Mouse (Mus musculus) liver, embryonic 14.5 days (tissue): ENCODE data around the gene Rapgef1. TPM values are rescaled to one million over a fixed set of nuclear protein-coding genes. Genes with fewer than 3 reads are reported as not detected.

Experiments used
- ATAC-seq: fragments of 200-750 bp; cut with Nextera tagmentation; 2 replicates; pipeline ENCODE4 v1.8.0; 2017; ENCODE audit warnings: moderate number of reproducible peaks, mild to moderate bottlenecking, moderate library complexity; ENCODE audit not compliant: insufficient read depth
- DNase-seq, 3 experiments: peaks; one replicate each; pipeline ENCODE4 v3.0.0-alpha.2; 2012 to 2013; ENCODE audit warnings: low read depth in 3 of 3, low spot score in 3 of 3
- H3K27ac ChIP-seq: fragments of 300-500 bp; sonication (generic); 2 replicates; pipeline ENCODE4 v1.5.1; 2014; ENCODE audit warnings: moderate library complexity, mild to moderate bottlenecking, control low read depth, inconsistent platforms
- H3K27me3 ChIP-seq: fragments of 300-500 bp; sonication (generic); 2 replicates; pipeline ENCODE4 v1.6.1; 2014; ENCODE audit warnings: mild to moderate bottlenecking, low read length, moderate library complexity; ENCODE audit not compliant: control insufficient read depth, insufficient read depth
- H3K36me3 ChIP-seq: fragments of 300-500 bp; sonication (generic); replicated peaks from 2 replicates; pipeline ENCODE4 v1.6.1; 2014; ENCODE audit warnings: low read depth; ENCODE audit not compliant: control insufficient read depth, insufficient read depth
- H3K4me1 ChIP-seq, 2 experiments: fragments of 200-500 bp in 1 of 2; fragments of 300-500 bp in 1 of 2; sonication (generic) in 1 of 2; replicated peaks; 2 replicates each; pipeline ENCODE4 v1.6.1; 2012 to 2014; ENCODE audit warnings: antibody characterized with exemption in 1 of 2, inconsistent platforms in 1 of 2, low read length in 1 of 2; ENCODE audit not compliant: control insufficient read depth in 2 of 2, insufficient read depth in 2 of 2
- H3K4me2 ChIP-seq: fragments of 300-500 bp; sonication (generic); 2 replicates; pipeline ENCODE4 v1.6.1; 2014; ENCODE audit warnings: low read depth, mild to moderate bottlenecking, control low read depth, moderate library complexity
- H3K4me3 ChIP-seq, 2 experiments: fragments of 200-500 bp in 1 of 2; fragments of 300-500 bp in 1 of 2; sonication (generic) in 1 of 2; 2 replicates each; pipeline ENCODE4 v1.5.1; 2012 to 2014; ENCODE audit warnings: low read depth in 2 of 2, low read length in 2 of 2, mild to moderate bottlenecking in 2 of 2, control low read depth in 1 of 2, inconsistent platforms in 1 of 2, moderate library complexity in 1 of 2; ENCODE audit not compliant: insufficient read depth in 1 of 2
- H3K9ac ChIP-seq: fragments of 300-500 bp; sonication (generic); replicated peaks from 2 replicates; pipeline ENCODE4 v1.6.1; 2014; ENCODE audit warnings: mild to moderate bottlenecking, control low read depth, moderate library complexity
- H3K9me3 ChIP-seq: fragments of 300-500 bp; sonication (generic); 2 replicates; pipeline ENCODE4 v1.6.1; 2016; ENCODE audit warnings: low read length, mixed read lengths; ENCODE audit not compliant: control insufficient read depth
- CTCF ChIP-seq: IDR thresholded peaks from 2 replicates; pipeline ENCODE4 v1.5.1; 2016; ENCODE audit warnings: antibody characterized with exemption, low read depth, control low read depth
- EP300 ChIP-seq: IDR thresholded peaks from 2 replicates; pipeline ENCODE4 v1.6.1; 2016; ENCODE audit warnings: antibody characterized with exemption, low read depth
- WGBS: fragments of 180-500 bp; shearing (Covaris S2); extraction: QIAGEN DNeasy Blood & Tissue Kit; methylation state at CpG from one replicate; pipeline ENCODE4 v1.1.7; 2014; ENCODE audit not compliant: insufficient replicate concordance; 5-methylcytosine and 5-hydroxymethylcytosine counted together
- polyA plus RNA-seq, 2 experiments: library from polyadenylated mRNA; depleted of rRNA in 1 of 2; stranded (reverse) in 1 of 2; unstranded in 1 of 2; fragments of >200 nt; fragmentation: Nextera tagmentation in 1 of 2; extraction: Ambion mirVana in 1 of 2; gene quantifications; 2 replicates each; pipeline versions ENCODE4 v1.2.1 to v1.2.3; 2012 to 2014

The Rapgef1 gene
- polyA plus RNA-seq, 2 experiments = 3.9 to 11.1 TPM

DNA sequence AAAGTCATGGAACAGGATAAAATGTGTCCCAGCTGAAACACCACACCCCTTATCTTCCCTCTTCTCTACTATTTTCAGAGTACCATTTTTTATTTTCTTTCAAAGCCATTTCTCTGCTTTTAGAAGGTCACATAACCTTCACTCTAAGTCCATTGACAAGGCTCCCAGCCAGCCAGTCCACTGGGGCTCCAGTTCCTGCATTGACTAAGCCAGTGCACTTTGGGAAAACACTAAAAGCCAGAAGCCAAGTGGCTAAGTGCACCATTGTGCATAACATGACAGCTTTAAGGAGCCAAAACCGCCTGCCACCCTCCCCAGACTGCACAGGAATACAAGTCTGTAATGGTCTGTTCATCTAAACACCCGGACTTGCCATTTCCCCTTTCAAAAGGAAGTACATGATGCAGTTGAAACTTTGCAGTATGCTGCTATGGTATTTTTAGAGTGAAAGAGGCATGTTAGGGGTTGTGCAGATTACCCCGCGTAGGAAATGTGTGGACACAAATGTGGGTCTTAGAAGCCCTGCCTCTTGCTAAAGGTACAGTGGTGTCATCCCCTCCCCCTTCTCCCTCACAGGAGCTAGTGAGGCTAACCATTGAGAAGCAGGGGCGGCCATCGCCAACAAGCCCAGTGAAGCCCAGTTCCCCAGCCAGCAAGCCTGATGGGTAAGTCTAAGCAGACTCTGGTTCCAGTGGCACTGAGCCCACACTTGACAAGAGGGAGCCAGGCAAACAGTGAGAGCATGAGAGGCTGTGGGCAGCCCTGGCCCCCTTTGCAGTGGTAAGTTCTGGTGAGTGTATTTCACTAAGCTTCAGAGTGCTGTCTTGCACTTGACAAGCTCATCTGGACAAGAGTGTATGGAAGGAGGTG, 79.1 kb downstream of the Rapgef1 start:
- H3K36me3 ChIP-seq = peaks cover 13% of the 10 kb centered on the region
- WGBS = 58% methylated on average over 6 of the region's 6 CpGs
- DNase-seq = no peak

DNA sequence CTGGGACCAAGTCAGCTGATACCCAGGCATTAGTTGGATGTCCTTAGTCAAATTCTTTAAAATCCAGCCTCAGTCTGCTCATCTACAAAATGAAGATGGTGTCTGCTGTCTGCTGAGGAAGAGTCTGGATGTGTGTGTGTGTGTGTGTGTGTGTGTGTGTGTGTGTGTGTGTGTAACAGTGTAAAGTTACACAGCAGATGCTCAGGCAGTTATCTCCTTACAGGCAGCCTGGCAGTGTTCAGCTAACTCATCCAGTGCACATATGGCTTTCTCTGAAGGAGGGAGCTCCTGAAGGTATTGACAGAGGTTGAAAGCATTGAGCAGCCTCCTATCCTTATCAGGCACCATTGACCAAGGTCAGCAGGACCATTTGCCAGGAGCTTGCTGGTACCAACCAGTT, 81.4 kb downstream of the Rapgef1 start:
- Histone ChIP-seq H3K27ac (no peak overlapping the region), H3K36me3 (peaks cover 15% of the 10 kb centered on the region)
- no peak for ATAC-seq

More for the DNA sequence above, 79.1 kb downstream of the Rapgef1 start:
- Histone ChIP-seq H3K4me1 (peaks cover 0 to 5% of the 10 kb centered on the region in 2 experiments; a peak in 1 of 4 replicates), H3K9ac (no peak overlapping the region), H3K27me3 (no peaks in the 10 kb centered on the region), H3K9me3 (no peaks in the 10 kb centered on the region), H3K4me2 (no peak overlapping the region), H3K4me3 (no peak overlapping the region), H3K27ac (no peak overlapping the region)
- TF ChIP-seq EP300 (no peak), CTCF (no peak)
- ATAC-seq = no peak

DNA sequence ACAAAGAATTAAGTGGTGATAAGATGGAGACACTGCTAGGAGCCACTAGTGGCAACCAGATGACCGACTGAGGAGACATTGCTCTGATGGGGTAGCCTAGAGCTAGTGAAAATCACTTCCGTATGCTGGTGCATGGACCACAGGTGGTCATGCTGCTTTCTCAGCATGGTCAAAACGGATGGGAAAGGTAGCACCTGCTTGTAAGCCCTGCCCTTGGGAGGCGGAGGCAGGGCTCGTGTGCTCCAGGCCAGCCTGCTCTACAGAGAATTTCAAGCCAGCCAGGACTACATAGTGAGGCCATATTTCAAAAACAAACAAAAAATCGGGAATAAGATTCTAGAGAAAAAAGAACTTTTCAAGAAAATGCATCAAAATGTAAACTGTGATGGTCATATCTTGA, 81.9 kb downstream of the Rapgef1 start:
- WGBS = 69% methylated on average over 6 of the region's 6 CpGs
- H3K4me1 ChIP-seq = peaks cover 0 to 8% of the 10 kb centered on the region in 2 experiments; a peak in 1 of 4 replicates
- H3K9ac ChIP-seq = no peak overlapping the region
- ATAC-seq (no peak), DNase-seq (no peak)
- H3K36me3 ChIP-seq = peaks cover 15% of the 10 kb centered on the region
- H3K4me3 ChIP-seq = no peak overlapping the region
- TF ChIP-seq CTCF = no peak
- TF ChIP-seq EP300 = no peak
- no peaks in the 10 kb centered on the region for H3K27me3 ChIP-seq
- H3K9me3 ChIP-seq = no peaks in the 10 kb centered on the region
- H3K27ac ChIP-seq = no peak overlapping the region
- no peak overlapping the region for H3K4me2 ChIP-seq

More for the DNA sequence above, 81.4 kb downstream of the Rapgef1 start:
- Histone ChIP-seq H3K9ac (no peak overlapping the region), H3K9me3 (no peaks in the 10 kb centered on the region), H3K4me3 (no peak overlapping the region), H3K27me3 (no peaks in the 10 kb centered on the region), H3K4me2 (no peak overlapping the region), H3K4me1 (peaks cover 0 to 8% of the 10 kb centered on the region in 2 experiments; a peak in 1 of 4 replicates)
- no peak for DNase-seq
- TF ChIP-seq EP300 = no peak

DNA sequence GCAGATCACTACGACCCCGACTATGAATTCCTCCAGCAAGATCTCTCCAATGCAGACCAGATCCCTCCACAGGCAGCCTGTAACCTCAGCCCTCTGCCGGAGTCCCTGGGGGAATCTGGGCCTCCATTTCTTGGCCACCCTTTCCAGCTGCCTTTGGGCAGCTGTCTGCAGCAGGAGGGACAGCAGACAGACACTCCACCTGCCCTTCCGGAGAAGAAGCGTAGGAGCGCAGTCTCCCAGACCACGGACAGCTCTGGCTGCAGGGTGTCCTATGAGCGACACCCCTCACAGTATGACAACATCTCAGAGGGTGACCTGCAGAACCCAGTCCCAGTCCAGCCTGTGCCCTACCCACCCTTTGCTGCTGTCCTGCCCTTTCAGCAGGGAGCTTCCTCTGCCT, 82.7 kb downstream of the Rapgef1 start:
- Histone ChIP-seq H3K9me3 (no peaks in the 10 kb centered on the region), H3K9ac (no peak overlapping the region), H3K4me2 (no peak overlapping the region), H3K4me1 (peaks cover 0 to 8% of the 10 kb centered on the region in 2 experiments; a peak in 1 of 4 replicates), H3K4me3 (no peak overlapping the region), H3K36me3 (peaks cover 17% of the 10 kb centered on the region), H3K27me3 (no peaks in the 10 kb centered on the region), H3K27ac (no peak overlapping the region)
- WGBS = 90% methylated on average over 8 of the region's 8 CpGs
- no peak for DNase-seq
- TF ChIP-seq EP300 (no peak), CTCF (no peak)
- no peak for ATAC-seq

DNA sequence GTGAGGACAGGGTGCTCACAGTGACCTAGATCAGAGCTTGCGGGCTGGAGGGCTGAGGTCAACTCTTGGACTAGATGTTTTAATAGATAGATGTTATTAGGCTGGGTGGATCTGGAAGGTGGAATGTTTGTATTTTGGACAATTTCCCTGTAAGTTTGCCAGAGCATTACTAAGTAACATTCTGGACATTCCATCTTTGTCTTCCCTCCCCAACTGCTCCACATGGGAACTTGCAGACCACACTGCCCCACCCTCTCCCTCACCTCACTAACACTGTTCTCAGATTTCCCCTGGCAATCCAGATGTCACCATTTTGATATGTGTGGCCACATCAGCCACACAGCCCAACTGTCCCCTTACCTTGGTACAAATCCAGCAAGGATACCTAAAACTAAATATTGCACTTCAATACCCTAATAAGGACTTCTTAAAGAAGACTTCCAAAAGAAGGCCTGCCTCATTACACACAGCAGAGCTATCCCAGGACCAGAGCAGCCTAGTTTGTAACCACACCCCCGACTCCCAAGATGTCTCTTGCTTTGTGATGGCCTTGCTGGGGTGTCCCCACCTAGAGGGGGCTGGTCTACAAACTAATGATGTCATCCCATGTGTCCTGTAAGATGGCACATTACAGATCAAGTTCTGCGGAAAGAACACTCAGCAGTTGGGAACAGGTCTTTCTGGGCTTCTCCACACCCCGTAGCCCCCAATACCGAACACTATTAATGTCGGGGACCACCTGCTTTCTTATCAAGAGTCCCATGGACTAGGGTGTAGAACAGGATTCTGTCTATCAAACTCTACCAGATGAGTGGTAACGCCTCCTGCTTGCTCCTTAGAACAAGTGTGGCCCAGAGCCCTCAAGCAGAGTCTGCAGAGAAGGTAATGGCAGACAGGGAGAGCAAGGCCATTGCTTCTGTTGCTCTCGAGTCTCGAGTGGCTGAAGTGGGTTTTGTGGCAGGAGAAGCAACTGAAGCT, 83.9 kb downstream of the Rapgef1 start:
- peak overlapping the region; percentile 29; the same call in 1 of the 2 replicates for H3K4me2 ChIP-seq
- H3K9ac ChIP-seq = no peak overlapping the region
- no peaks in the 10 kb centered on the region for H3K27me3 ChIP-seq
- TF ChIP-seq EP300 (peak; percentile 54), CTCF (no peak)
- no peaks in the 10 kb centered on the region for H3K9me3 ChIP-seq
- ATAC-seq (peak; percentile 79), DNase-seq (no peak)
- WGBS = 59% methylated on average over 9 of the region's 9 CpGs
- peaks cover 0 to 8% of the 10 kb centered on the region in 2 experiments; a peak in 1 of 4 replicates for H3K4me1 ChIP-seq
- peaks cover 17% of the 10 kb centered on the region for H3K36me3 ChIP-seq
- H3K27ac ChIP-seq = no peak overlapping the region
- no peak overlapping the region for H3K4me3 ChIP-seq
